Mouse (Mus musculus) C2C12 (cell line): ENCODE measurements around the gene Zdhhc22.

ENCODE experiments used
- CEBPB ChIP-seq: IDR thresholded peaks from one replicate; pipeline ENCODE4 v1.6.1; 2011; ENCODE audit warnings: low read depth, mild to moderate bottlenecking, control low read depth, moderate library complexity
- CTCF ChIP-seq: IDR thresholded peaks from one replicate; pipeline ENCODE4 v1.5.1; 2011; ENCODE audit not compliant: control insufficient read depth, insufficient read depth, insufficient read length
- FOSL1 ChIP-seq: IDR thresholded peaks from one replicate; pipeline ENCODE4 v1.8.0; 2011; ENCODE audit warnings: mild to moderate bottlenecking, low read length; ENCODE audit not compliant: poor library complexity, insufficient read depth, severe bottlenecking
- MAX ChIP-seq: IDR thresholded peaks from one replicate; pipeline ENCODE4 v1.6.1; 2011; ENCODE audit warnings: mild to moderate bottlenecking, control low read depth
- USF1 ChIP-seq: IDR thresholded peaks from one replicate; pipeline ENCODE4 v1.6.1; 2011; ENCODE audit warnings: low read depth, mild to moderate bottlenecking, control low read depth, moderate library complexity

DNA sequence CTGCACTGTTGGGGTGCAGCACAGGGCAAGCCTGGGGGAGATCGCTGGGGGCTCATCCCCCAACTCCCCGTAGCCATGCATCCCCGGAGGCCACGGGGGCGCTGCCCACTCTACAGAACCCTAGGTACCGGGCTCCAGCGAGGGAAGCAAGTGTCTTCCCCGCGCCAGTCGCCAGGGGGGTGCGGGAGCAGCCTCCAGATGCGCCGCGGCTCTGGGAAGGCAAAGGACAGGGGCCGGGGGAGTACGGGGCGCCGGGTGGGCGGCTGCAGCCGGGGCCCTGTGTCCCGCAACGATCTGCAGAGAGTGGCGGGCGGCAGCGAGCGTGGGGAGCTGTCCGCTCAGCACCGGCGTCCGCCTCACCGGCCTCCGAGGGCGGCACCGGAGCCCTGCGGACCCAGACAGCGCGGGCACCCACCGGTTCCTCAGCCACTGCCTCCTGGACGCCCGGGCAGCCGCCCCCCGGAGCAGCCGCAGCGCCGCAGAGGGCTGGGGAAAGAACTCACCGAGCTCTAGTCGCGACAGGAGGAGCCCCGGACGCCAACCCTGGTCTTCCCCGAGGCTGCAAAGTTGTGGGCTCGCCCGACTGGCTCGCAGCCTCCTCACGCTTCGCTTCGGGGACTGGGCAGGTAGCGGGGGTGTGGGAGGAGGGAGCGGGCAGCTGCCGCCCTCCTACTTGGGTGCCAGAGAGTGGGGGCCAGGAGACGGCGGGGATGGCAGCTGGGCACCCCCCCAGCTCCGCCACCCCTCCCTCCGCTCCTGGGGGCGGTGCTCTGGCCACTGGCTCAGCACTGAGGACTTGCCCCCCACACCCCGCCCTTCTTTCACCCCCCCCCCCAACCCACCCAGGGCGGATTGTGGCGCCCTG, at the start of gene Zdhhc22:
- TF ChIP-seq CTCF (no peak), MAX (no peak), FOSL1 (no peak), CEBPB (no peak), USF1 (no peak)
